Mouse (Mus musculus) adrenal gland, postnatal 25 days (tissue): ENCODE results near the gene Maml2. TPM values are rescaled to one million over a fixed set of nuclear protein-coding genes. Genes with fewer than 3 reads are reported as not detected.
"Not testable (repeated sequence)": the region's sequence is repeated elsewhere in the genome, so short reads cannot be mapped to it uniquely, and the experiment has no call there.

Experiments
- DNase-seq: peaks from one replicate; pipeline ENCODE4 v3.0.0; 2021; ENCODE audit warnings: mixed read lengths
- total RNA-seq: library from RNA; stranded (reverse); gene quantifications from 2 replicates; pipeline ENCODE4 v1.2.3, GENCODE M21; 2021

Maml2 gene
- total RNA-seq, 1 experiment from 2014 or later, result 8.3 TPM

DNA sequence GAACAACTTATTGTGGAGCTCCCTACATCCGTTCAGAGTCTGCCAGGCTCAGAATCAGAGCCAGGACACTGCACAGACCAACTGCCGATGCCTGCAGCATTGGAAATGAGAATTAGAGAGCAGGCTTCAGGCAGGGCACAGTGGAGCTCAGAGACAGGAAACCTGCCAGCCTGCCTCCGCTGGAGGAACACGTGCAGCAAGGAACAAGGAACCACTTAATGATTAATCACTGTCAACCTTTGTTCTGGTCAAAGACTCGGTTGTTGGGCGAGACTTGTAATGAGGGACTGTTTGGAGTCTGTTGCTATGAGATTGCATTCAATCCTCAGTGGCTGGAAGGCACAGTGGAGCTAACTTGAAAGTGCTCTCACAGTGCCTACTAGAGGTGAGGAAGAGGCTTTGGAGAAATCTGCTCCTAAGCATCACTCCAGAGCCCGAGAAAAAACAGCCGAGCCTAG lies 383.9 kb downstream of the Maml2 start:
- no peak for DNase-seq

DNA sequence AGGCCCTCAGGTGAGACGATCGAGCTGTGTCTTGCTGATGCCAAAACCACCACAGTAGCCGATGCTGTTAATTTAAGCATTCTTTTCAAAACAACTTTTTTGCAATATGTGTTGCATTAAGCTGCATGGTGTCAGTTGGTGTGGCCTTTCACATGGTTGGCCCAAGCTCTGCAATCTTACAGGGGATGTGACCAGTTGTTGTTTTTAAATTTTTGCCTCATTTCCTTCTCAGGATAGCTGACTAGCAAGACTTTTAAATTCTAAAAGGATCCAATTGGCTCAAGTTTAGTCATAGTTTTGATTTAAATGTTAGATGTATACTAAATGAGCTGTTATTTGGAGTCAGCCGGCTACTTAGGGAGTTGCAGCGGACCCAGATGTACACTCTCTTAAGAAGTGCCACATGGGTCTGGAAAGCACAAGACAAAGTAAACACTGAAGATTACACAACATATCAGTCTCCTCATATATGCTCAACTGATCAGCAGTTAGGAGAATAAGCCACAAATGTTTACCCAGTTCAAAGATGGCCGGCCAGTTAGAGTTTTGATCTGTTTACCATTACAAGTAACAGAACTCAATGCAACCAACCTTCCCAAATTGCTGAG lies 386.7 kb downstream of the Maml2 start:
- no peak for DNase-seq

DNA sequence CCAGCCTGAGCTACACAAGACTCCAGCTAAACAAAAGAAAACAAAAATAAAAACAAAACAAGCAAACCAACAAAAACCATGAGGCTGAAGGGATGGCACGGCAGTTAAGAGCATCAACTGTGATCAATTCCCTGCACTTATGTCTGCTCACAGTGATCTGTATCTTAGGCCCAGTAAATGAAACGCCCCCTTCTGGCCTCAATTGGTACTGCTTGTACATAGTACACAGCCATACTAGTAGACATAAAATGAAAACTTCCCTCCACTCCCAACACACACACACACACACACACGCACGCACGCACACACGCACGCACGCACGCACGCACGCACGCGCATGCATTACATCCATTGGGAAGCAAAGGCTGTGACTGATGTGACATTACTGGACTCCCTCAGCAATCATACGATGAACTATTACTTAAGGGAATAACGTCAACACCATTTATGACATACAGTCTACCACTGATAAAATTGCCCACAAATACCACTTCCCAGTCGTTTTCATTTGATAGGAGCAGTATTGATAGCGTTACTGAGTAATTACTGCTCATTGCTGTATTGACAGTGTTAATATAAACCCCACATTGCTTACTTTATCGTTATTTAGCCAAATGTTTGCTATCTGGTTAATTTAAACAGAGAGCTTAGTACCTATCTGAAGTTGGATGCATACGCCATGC lies 389.4 kb downstream of the Maml2 start:
- no peak for DNase-seq

DNA sequence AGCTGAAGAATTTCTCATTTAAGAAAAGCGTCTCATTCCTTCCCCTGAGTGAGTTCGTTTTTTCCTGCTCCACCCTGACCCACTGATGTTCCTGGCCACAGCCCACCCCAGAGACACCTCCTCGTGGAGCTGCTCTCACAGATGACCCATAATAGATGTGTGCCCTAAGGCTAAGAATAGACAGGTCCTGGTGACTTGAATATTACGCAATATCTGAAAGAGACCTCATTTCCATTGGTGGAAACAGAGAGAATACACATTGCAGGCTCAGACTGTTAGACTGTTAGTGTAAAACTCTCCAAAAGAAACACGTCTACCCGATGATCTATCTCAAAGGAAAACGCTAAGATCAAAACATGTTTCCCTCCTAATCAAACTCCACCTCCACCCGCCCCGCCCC lies 391.2 kb downstream of the Maml2 start:
- no peak for DNase-seq

DNA sequence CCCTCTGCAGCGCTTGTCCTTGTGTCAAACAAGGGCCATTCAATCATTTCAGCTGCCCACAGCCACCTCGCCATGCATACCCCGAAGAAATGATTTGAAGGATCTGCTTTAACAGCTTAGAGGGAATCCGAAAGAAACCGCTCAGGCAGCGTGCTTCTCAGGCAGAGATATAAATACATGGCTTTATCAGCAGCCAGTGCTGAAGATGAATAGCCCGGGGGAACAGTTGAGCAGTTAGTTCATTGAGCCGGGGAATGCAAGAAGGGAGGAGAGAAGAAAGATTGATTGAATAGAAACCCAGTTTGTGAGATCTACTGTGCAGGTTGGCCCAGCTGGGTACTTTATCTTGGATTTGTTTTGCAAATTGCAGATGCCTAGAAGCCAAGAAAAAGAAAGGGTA lies 392.6 kb downstream of the Maml2 start:
- DNase-seq, result no peak

DNA sequence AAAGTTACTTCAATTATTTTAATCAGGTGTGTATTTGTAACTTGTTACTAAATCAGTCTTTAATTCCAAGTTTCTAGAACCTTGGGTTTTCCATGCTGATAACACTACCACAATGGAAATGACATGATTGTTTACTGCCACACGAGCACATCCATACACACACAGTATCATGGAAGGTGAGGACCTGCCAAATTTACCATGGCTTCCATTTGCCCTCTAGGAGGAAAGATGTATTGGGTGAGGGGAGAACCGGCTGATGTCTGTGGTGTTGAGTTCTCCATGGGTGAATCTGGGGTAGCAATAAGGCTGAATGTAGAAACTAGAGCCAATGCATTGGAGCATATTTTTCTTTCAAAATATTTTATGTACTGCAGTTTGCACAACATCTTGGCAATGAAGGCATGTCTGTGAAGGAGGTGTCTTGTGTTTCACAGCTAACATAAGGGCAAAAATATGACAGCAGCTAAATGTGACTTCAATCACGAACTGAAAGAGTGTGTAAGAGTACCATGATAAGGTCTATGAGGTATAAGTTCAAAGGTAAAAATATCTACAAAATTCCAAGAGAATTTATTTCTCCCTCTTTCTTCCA lies 396.0 kb downstream of the Maml2 start:
- no peak for DNase-seq

DNA sequence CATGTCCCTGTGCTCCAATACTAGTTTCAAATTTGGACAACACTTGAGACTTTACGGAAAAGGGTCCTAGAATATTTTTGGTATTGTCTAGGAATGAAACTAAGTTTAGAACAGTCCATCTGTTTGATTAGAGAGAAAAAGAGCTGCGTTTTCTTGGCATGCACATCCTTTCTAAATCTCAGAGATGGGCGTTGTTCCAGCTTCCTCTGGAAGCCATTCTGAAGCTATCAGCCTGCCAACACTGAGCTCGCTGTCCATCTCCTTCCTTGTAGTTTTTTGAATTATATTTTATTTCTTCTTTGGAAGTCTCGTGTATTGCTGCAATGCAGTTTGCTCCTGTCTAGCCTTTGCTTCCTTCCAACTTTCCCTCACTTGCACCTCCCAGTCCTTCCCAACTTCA lies 396.5 kb downstream of the Maml2 start:
- DNase-seq, result no peak

DNA sequence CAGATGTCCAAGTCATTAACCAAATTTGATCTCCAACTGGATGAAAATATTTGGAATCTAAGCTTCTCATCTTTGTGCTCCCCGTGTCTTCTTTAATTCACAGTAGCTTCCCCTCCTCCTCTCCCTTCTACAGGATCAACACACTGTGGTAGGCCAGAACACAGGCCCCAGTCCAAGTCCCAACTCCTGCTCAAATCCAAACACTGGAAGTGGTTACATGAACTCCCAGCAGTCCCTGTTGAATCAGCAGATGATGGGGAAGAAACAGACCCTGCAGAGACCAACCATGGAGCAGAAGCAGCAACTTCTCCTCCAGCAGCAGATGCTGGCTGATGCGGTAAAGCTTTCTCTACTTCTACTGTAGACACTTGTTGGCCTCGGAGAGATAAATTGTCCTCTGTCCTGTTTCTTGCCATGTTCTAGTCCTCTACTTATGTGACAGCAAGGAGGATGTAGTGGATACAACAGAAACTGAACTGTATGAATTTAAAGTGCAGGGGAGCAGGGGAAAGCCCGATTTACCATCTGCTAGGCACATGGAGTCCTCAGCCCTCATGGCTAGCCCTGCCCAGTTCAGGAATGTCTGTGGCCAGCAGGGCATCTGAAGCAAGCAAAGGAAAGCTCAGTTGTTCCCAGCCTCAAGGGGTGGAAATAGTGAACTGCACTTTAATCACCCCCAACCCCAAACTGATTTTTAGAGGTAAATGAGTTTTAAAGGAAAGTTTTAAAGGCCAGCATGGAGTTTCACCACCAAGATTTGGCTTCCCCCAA lies 399.5 kb downstream of the Maml2 start:
- DNase-seq, result no peak

DNA sequence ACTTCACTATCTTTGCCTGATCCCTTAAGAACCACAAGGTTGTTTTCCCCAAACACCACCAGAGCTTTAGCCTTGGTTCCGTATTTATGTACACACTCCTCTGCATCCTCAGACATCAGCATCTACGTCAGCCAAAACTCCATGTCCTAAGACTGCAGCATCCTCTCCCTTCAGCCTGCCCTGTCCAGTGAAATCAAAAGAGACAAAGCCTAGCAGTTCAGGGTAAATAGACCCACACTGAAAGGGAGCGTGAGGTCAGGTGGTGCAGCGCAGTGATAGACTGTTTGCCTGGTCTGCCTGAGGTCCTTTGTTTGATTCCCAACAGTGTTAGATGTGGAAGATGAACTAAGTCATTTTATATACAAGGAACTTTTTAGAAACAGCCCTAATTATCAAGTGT lies 400.1 kb downstream of the Maml2 start:
- no peak for DNase-seq

DNA sequence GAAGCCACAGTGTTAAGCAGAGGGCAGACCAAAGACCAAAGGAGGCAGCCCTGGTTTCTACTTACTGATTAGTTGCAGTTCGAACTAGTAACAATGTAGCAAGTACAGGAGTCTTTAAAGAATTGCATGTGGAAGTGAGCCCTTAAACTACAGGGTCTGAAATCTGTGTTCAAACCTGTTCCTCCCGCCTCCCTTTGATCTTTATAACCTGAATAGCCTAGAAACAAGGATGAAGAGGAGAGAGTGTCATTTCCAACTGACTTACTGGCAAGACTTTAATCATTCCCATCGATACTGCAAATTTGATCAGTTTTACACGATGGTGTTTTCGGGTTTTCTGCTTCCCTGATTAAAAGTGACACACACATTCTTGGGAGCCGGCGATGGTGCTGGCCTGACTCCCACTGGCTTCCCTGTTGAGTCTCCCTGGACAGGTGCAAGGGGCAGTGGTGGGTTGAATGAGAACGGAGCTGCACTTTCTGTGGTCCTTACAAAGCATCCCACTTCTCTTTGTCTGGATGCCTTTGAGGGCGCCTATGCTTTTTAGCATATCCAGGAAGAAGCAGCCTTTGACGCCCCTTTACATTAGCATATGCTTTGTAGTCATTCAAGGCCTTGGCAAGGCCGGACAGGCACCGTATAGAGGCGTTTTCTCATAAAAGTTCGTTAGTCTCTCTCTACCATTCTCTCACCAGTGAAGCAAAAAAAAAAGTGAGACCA lies 401.5 kb downstream of the Maml2 start:
- DNase-seq, result no peak

DNA sequence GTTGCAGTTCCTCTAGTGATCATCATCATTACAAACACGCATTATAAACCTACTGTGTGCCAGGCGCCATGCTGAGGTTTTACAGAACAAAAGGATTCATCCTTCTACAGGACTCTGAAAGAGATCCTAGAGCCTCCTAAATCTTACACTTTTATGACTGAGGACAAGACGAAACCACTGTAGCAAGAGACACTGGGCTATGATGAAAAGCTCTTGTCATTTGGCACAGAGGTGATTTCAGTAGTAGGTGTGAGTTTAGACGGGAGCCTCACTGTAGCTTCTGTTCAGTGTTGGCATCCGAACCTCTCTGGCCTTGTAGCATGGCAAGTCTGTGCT lies 402.0 kb downstream of the Maml2 start:
- DNase-seq, result no peak

DNA sequence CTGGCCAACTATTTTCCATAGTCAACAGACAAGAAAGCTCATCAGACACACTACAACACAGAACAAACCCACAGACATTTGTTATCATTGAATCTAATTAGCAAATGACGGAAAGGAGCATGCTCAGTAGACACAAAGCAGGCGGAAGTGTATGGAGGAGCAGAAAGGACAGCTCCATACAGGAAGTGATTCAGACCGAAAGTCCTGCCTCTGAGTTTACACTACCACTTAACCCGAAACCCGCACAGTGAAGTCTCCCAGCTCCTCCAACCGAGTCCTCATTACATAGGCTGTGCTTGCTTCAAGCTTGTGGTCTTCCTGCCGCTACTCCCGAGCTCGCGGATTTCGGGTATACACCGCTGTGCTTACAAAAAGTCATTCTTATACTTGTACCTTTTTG lies 404.0 kb downstream of the Maml2 start:
- no peak for DNase-seq

DNA sequence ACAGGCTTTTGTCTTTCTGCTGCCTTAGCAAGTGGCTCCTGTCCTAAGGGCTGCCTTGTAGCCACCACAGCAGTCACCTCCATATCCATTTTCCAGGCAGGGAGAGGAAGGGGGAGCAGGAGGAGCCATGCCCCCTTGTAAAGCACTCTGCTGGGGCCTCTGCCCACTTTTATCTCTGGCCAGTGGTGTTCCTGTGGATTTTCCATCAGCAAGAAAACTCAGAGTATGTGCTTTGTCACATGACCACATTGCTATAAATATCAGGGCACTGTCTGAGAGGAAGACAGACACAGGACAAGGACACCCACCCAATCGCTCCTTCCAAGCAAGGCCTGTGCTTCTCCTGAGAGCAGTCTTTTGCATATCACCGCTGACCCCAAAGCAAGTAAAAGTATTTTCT lies 405.3 kb downstream of the Maml2 start:
- DNase-seq, result no peak

DNA sequence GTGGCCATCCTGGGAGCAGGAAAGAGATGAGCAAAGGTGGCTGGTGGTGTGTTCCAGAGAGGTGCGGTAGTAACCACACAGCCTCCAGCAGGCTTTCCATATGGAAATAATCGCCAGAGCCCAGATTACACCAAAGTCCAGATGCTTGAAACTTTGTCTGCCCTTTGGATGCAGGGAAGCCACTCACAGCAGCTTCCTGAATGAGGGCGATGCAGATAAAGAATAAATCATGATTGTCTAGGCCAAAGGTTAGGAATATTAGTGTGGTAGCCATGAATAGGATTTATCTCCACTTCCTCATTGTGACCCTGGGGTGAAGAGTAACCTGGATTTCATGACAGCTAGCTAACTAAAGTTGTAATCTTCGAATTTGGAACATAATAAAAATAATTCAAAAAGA lies 407.2 kb downstream of the Maml2 start:
- no peak for DNase-seq

DNA sequence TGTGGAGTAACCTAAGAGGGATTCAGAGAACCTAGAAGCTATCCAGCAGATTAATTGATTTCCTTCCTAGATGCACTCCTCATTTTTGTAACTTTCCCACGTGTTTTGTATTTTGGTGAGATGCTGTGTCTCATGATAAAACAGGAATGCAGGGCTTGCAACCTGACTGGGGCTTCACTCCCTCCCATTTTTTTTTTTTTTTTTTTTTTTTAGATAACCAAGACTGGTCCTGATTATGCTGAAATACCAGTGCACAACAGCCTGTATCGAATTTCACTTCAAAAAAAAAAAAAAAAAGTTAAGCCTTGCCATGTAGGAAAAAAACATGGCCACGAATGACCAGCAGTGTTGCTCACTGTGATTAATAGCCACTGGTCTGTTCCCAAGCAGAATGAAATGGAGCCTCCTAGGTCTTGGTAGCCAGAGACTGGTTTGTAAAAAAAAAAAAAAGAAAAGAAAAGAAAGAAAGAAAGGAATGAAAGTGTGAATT lies 409.4 kb downstream of the Maml2 start:
- DNase-seq, result no peak

DNA sequence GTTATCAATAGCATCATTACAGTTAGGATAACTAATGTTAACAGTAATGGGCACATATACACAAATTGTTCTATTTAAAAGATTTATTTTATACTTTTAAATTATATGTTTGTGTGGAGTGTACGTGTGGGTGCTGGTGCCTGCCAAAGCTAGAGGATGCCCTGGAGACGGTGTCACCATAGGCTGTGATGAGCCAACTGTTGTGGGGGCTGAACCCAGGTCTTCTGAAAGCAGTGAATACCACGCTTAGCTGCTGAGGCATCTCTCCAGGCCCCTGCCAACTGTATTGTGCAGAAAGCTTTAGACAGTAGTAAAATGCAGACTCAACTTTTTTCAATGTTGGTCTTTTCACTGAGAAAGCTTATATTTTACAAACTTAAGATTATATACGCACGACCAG lies 411.7 kb downstream of the Maml2 start:
- DNase-seq, result no peak

DNA sequence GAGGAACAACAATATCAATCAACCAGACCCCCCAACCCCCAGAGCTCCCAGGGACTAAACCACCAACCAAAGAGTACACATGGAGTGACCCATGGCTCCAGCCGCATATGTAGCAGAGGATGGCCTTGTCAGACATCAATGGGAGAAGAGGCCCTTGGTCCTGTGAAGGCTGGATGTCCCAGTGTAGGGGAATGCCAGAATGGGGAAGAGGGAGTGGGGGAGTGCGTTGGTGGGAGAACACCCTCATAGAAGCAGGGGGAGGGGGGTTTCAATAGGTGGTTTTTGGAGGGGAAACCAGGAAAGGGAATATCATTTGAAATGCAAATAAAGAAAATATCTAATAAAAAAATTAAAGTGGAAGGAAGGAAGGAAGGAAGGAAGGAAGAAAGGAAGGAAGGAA lies 418.1 kb downstream of the Maml2 start:
- DNase-seq, result not testable (repeated sequence)

DNA sequence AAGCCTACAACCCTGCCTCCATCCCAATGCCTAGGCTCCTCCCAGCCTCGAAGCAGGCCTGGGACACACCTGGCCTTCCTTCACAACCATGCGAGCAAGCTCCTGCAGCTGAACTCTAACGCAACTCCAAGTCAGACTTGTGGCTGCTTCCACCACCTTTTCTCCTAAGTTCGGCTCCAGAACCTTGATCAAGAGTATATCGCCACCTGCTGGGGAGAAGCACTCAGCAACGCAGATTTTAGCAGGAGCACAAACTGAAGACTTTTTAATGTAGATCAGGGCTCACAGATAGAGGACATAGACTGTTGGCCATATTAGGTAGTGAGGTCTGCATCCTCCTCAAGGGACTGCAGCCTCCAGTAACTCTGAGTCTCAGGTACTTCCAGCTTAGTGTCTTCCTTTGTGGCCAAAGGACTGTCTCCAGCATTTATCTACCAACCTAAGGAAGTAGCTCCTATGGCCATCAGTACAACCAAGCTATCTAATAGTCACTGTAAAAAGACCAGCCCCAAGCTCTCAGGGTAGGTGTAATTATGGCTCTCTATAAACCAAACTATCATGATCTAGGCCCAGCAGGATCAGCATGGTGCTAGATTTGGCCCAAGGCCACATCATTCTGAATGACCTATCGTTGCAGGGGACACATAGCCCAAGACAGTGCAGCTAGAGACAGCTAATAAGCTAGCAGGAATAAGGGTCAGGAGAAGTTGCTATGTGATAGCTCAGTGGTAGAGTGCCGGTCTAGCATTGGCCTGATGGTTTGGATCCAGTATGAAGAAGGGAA lies 418.8 kb downstream of the Maml2 start:
- DNase-seq, result peak; percentile 74

DNA sequence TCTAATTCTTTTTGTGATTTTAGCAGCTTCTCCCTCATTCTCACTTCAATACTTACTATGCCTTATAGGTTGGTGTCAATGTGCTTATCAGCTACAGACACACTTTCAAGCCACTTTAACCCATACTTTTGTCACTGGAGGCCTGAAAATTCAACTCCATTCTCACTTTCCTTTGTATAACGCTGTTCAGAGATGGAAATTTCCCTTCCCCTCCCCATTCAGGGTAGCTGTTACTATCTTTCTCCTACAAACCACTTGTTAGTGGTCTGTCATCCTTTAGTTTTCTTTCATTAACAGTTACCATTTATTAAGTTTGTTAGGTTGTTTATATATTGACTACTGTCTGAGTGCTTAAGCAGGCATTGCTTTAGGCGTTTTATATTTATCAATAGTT lies 450.6 kb downstream of the Maml2 start, which contains the start of gene Mtmr2:
TSS of gene Mtmr2 (plus strand) at position 7 of the 394 bp plus-strand sequence.
- no peak for DNase-seq

DNA sequence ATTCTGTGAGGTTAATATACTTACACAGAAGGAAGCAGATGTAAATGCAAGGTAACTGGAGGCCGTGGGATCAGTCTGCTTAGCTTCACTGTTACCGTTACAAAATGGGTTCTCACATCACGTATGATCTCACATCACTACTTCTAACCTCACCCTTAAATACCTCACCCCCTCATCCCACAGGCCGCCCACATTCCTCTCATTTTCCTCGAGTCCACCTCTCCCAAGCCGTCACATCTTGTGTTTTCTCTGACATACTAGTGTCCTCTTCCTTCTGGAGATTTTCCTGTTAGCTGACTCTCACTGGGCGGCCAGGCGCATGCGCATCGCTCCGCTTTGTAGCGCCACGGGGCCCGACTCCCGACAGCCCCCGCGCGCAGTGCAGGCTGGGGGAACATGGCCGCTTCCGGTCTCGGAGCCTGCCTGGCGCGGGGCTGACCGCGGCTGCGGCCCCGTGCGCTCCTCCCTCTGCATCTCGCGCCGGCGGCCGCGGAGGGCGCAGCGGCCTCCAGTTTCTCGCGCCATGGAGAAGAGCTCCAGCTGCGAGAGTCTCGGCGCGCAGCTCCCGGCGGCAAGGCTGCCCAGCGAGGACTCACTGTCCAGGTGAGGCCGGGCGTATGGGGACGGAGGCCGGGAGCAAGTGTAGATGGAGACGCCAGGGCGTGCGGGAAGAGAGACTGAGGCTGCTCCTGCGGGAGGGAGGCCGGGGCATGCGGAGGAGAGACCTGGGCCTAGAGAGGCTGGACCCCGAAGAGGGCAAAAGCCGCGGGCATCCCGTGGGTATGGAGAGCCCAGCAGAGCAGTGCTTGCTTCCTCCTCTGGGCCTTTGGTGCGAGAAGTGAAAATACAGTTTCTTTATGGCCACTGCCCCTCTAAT lies 451.3 kb downstream of the Maml2 start:
- DNase-seq, result peak; percentile 99

DNA sequence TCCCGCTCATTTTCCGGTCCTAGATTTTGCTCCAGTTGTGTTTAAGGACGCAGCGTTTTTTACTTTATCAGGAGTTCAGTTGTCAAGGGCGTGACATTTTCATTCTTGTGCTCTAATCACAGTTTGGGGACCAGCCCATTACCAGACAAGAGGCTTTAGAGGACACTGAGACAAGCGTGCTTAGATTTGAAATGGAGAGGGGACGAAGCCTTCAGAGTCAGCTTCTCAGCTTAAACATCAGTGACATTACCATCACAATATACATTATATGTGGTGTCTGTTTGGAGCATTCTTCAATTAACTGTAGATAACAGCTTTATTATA lies 451.9 kb downstream of the Maml2 start:
- no peak for DNase-seq
